Mouse (Mus musculus) intestine, embryonic 14.5 days (tissue): ENCODE results near the gene Tnk2. TPM values are rescaled to one million over a fixed set of nuclear protein-coding genes. Genes with fewer than 3 reads are reported as not detected.

Experiments
- ATAC-seq: fragments of 200-750 bp; cut with Nextera tagmentation; replicated peaks from 2 replicates; pipeline ENCODE4 v1.8.0; 2017; ENCODE audit warnings: low read depth, moderate number of reproducible peaks, moderate TSS enrichment, moderate library complexity; ENCODE audit not compliant: low FRiP score, low TSS enrichment
- DNase-seq: peaks from one replicate; pipeline ENCODE4 v3.0.0-alpha.2; 2018; ENCODE audit warnings: low spot score
- H3K27ac ChIP-seq: fragments of 300-500 bp; sonication (generic); 2 replicates; pipeline ENCODE4 v1.5.1; 2014; ENCODE audit warnings: low read depth, mild to moderate bottlenecking, control low read depth
- H3K27me3 ChIP-seq: fragments of 300-500 bp; sonication (generic); replicated peaks from 2 replicates; pipeline ENCODE4 v1.6.1; 2014; ENCODE audit warnings: low read length, control low read depth; ENCODE audit not compliant: control insufficient read depth, insufficient read depth
- H3K36me3 ChIP-seq: fragments of 300-500 bp; sonication (generic); 2 replicates; pipeline ENCODE4 v1.6.1; 2014; ENCODE audit warnings: low read length, control low read depth; ENCODE audit not compliant: control insufficient read depth, insufficient read depth
- H3K4me1 ChIP-seq: fragments of 300-500 bp; sonication (generic); replicated peaks from 2 replicates; pipeline ENCODE4 v1.6.1; 2014; ENCODE audit warnings: low read length, control low read depth, mixed read lengths; ENCODE audit not compliant: control insufficient read depth, insufficient read depth
- H3K4me2 ChIP-seq: fragments of 300-500 bp; sonication (generic); 2 replicates; pipeline ENCODE4 v1.6.1; 2014; ENCODE audit warnings: low read length
- H3K4me3 ChIP-seq: fragments of 300-500 bp; sonication (generic); 2 replicates; pipeline ENCODE4 v1.5.1; 2014; ENCODE audit warnings: low read depth, low read length, control low read depth, mixed read lengths
- H3K9ac ChIP-seq: fragments of 300-500 bp; sonication (generic); 2 replicates; pipeline ENCODE4 v1.6.1; 2014; ENCODE audit warnings: mild to moderate bottlenecking, low read length
- H3K9me3 ChIP-seq: fragments of 300-500 bp; sonication (generic); 2 replicates; pipeline ENCODE4 v1.6.1; 2016; ENCODE audit warnings: low read length, control low read depth; ENCODE audit not compliant: control insufficient read depth
- WGBS: fragments of 180-500 bp; shearing (Covaris S2); extraction: QIAGEN DNeasy Blood & Tissue Kit; methylation state at CpG from one replicate; pipeline ENCODE4 v1.1.7; 2014; 5-methylcytosine and 5-hydroxymethylcytosine counted together
- polyA plus RNA-seq: library from polyadenylated mRNA; unstranded; fragments of >200 nt; fragmentation: Nextera tagmentation; extraction: Ambion mirVana; gene quantifications from 2 replicates; pipeline ENCODE4 v1.2.1, GENCODE M21; 2014

Tnk2 gene
- polyA plus RNA-seq, 1 experiment from 2014 or later, result 13.0 TPM

- no peak overlapping the region for H3K27ac ChIP-seq
- H3K4me1 ChIP-seq, result no peaks in the 10 kb centered on the region
- H3K27me3 ChIP-seq, result no peaks in the 10 kb centered on the region
- peaks cover 39% of the 10 kb centered on the region for H3K36me3 ChIP-seq
- H3K9me3 ChIP-seq, result no peaks in the 10 kb centered on the region
- DNase-seq (no peak), ATAC-seq (0 out of 2 replicates have a peak, but pooled peaks have one; percentile 30)
- no peak overlapping the region for H3K4me3 ChIP-seq
- 81% methylated on average over 4 of the region's 4 CpGs for WGBS
- H3K4me2 ChIP-seq, result no peak overlapping the region
- no peak overlapping the region for H3K9ac ChIP-seq
These were observed 39.2 kb downstream of the Tnk2 start for GRCm38 (mm10) chr16:32682841-32683240.

- no peak overlapping the region for H3K4me3 ChIP-seq
- H3K4me1 ChIP-seq, result no peaks in the 10 kb centered on the region
- no peaks in the 10 kb centered on the region for H3K9me3 ChIP-seq
- 61% methylated on average over 5 of the region's 5 CpGs for WGBS
- no peak overlapping the region for H3K4me2 ChIP-seq
- DNase-seq (no peak), ATAC-seq (0 out of 2 replicates have a peak, but pooled peaks have one; percentile 14)
- no peak overlapping the region for H3K27ac ChIP-seq
- no peaks in the 10 kb centered on the region for H3K27me3 ChIP-seq
- H3K36me3 ChIP-seq, result peaks cover 36% of the 10 kb centered on the region
- no peak overlapping the region for H3K9ac ChIP-seq
These were observed 39.7 kb downstream of the Tnk2 start for GRCm38 (mm10) chr16:32683343-32683742.

GRCm38 (mm10) chr16:32685405-32685804 lies 41.7 kb downstream of the Tnk2 start:
- Histone ChIP-seq H3K4me1 (no peaks in the 10 kb centered on the region), H3K27ac (no peak overlapping the region), H3K9ac (no peak overlapping the region), H3K36me3 (peaks cover 20% of the 10 kb centered on the region), H3K9me3 (no peaks in the 10 kb centered on the region), H3K4me3 (no peak overlapping the region), H3K27me3 (no peaks in the 10 kb centered on the region), H3K4me2 (no peak overlapping the region)
- DNase-seq (no peak), ATAC-seq (no peak)
- WGBS, result 33% methylated on average over 10 of the region's 10 CpGs

- H3K4me3 ChIP-seq, result no peak overlapping the region
- WGBS, result 55% methylated on average over 5 of the region's 5 CpGs
- peaks cover 14% of the 10 kb centered on the region for H3K36me3 ChIP-seq
- no peaks in the 10 kb centered on the region for H3K27me3 ChIP-seq
- no peak overlapping the region for H3K4me2 ChIP-seq
- no peak overlapping the region for H3K9ac ChIP-seq
- ATAC-seq (no peak), DNase-seq (no peak)
- H3K4me1 ChIP-seq, result no peaks in the 10 kb centered on the region
- no peak overlapping the region for H3K27ac ChIP-seq
- H3K9me3 ChIP-seq, result no peaks in the 10 kb centered on the region
These were observed 42.3 kb downstream of the Tnk2 start for GRCm38 (mm10) chr16:32685998-32686397.

GRCm38 (mm10) chr16:32687221-32687620 lies 43.5 kb downstream of the Tnk2 start:
- no peak overlapping the region for H3K4me3 ChIP-seq
- peaks cover 10% of the 10 kb centered on the region for H3K36me3 ChIP-seq
- no peak overlapping the region for H3K9ac ChIP-seq
- H3K27ac ChIP-seq, result no peak overlapping the region
- ATAC-seq (no peak), DNase-seq (no peak)
- H3K9me3 ChIP-seq, result no peaks in the 10 kb centered on the region
- no peak overlapping the region for H3K4me2 ChIP-seq
- no peaks in the 10 kb centered on the region for H3K27me3 ChIP-seq
- WGBS, result 83% methylated on average over 5 of the region's 5 CpGs
- no peaks in the 10 kb centered on the region for H3K4me1 ChIP-seq

GRCm38 (mm10) chr16:32688770-32689169 lies 45.1 kb downstream of the Tnk2 start:
- 42% methylated on average over 4 of the region's 4 CpGs for WGBS
- no peaks in the 10 kb centered on the region for H3K36me3 ChIP-seq
- H3K4me3 ChIP-seq, result no peak overlapping the region
- no peaks in the 10 kb centered on the region for H3K4me1 ChIP-seq
- DNase-seq (no peak), ATAC-seq (0 out of 2 replicates have a peak, but pooled peaks have one; percentile 28)
- no peak overlapping the region for H3K9ac ChIP-seq
- H3K27ac ChIP-seq, result no peak overlapping the region
- no peaks in the 10 kb centered on the region for H3K9me3 ChIP-seq
- H3K4me2 ChIP-seq, result no peak overlapping the region
- no peaks in the 10 kb centered on the region for H3K27me3 ChIP-seq

GRCm38 (mm10) chr16:32689501-32689900 lies 45.8 kb downstream of the Tnk2 start:
- no peak for ATAC-seq

GRCm38 (mm10) chr16:32696841-32697464 lies 53.3 kb downstream of the Tnk2 start:
- Histone ChIP-seq H3K4me1 (0 out of 2 replicates have a peak, but pooled peaks cover 6% of the 10 kb centered on the region), H3K27ac (no peak overlapping the region), H3K4me2 (no peak overlapping the region), H3K36me3 (no peaks in the 10 kb centered on the region), H3K9me3 (no peaks in the 10 kb centered on the region), H3K27me3 (no peaks in the 10 kb centered on the region), H3K4me3 (no peak overlapping the region), H3K9ac (no peak overlapping the region)
- DNase-seq (peak; percentile 56), ATAC-seq (no peak; the same call in 1 of the 2 replicates)
- WGBS, result 42% methylated on average over 7 of the region's 7 CpGs

More at GRCm38 (mm10) chr16:32689501-32689900, 45.8 kb downstream of the Tnk2 start:
- Histone ChIP-seq H3K4me2 (no peak overlapping the region), H3K4me3 (no peak overlapping the region), H3K27ac (no peak overlapping the region), H3K4me1 (no peaks in the 10 kb centered on the region), H3K27me3 (no peaks in the 10 kb centered on the region), H3K36me3 (no peaks in the 10 kb centered on the region), H3K9me3 (no peaks in the 10 kb centered on the region), H3K9ac (no peak overlapping the region)
- 7% methylated on average over 9 of the region's 9 CpGs for WGBS
- DNase-seq, result peak; percentile 87
